Mouse (Mus musculus) adrenal gland, postnatal 36 days (tissue): ENCODE data around the gene Daxx. TPM values are rescaled to one million over a fixed set of nuclear protein-coding genes. Genes with fewer than 3 reads are reported as not detected.
"Not testable (repeated sequence)": the region's sequence is repeated elsewhere in the genome, so short reads cannot be mapped to it uniquely, and the experiment has no call there.

Experiments used
- DNase-seq, 2 experiments: peaks; one replicate each; pipeline ENCODE4 v3.0.0; 2021; ENCODE audit warnings: mixed read lengths in 1 of 2
- total RNA-seq, 2 experiments: library from RNA; stranded (reverse); gene quantifications; 2 replicates each; pipeline ENCODE4 v1.2.3; 2021

The Daxx gene
- total RNA-seq, 2 experiments from 2014 or later = 29.2 to 30.2 TPM

GRCm38 (mm10) chr17:33941381-33941780 is 32.2 kb downstream of the Daxx start:
- DNase-seq = no peak

- DNase-seq = no peak
Measured at GRCm38 (mm10) chr17:33943454-33943853, 34.2 kb downstream of the Daxx start.

GRCm38 (mm10) chr17:33947430-33948089 is 38.3 kb downstream of the Daxx start:
- DNase-seq = no peak

- DNase-seq = no peak
Measured at GRCm38 (mm10) chr17:33948090-33948904, 39.1 kb downstream of the Daxx start.

- DNase-seq = peak; percentile 57 to 65
Measured at GRCm38 (mm10) chr17:33948905-33949537, 39.8 kb downstream of the Daxx start.

- DNase-seq = no peak
Measured at GRCm38 (mm10) chr17:33950131-33950625, 41.0 kb downstream of the Daxx start.

- DNase-seq = peak; percentile 86 to 90
Measured at GRCm38 (mm10) chr17:33951021-33951946, 42.1 kb downstream of the Daxx start, which contains the start of gene B3galt4. B3galt4 (minus strand) TSS chr17:33951488.

GRCm38 (mm10) chr17:33952015-33952414 is 42.8 kb downstream of the Daxx start:
- DNase-seq = not testable (repeated sequence)

GRCm38 (mm10) chr17:33952879-33953278 is 43.7 kb downstream of the Daxx start:
- no peak for DNase-seq

GRCm38 (mm10) chr17:33953310-33953709 is 44.1 kb downstream of the Daxx start:
- no peak for DNase-seq

- DNase-seq = no peak
Measured at GRCm38 (mm10) chr17:33953961-33954565, 44.8 kb downstream of the Daxx start.

- peak in 1 of 2 experiments; percentile 46 for DNase-seq
Measured at GRCm38 (mm10) chr17:33954646-33955554, 45.7 kb downstream of the Daxx start.

- DNase-seq = peak; percentile 91 to 92
Measured at GRCm38 (mm10) chr17:33955555-33956214, 46.5 kb downstream of the Daxx start, which contains the start of the genes Vps52 and Rps18. Vps52 (plus strand) TSS chr17:33955812. Rps18 (minus strand) TSS chr17:33956001.

GRCm38 (mm10) chr17:33956336-33956735 is 47.1 kb downstream of the Daxx start:
- no peak for DNase-seq

- no peak for DNase-seq
Measured at GRCm38 (mm10) chr17:33957493-33957892, 48.3 kb downstream of the Daxx start.

- DNase-seq = no peak
Measured at GRCm38 (mm10) chr17:33958451-33958850, 49.2 kb downstream of the Daxx start.

- DNase-seq = no peak
Measured at GRCm38 (mm10) chr17:33959135-33959534, 49.9 kb downstream of the Daxx start.

GRCm38 (mm10) chr17:33959948-33960347 is 50.7 kb downstream of the Daxx start:
- no peak for DNase-seq

GRCm38 (mm10) chr17:33962876-33963275 is 53.7 kb downstream of the Daxx start:
- no peak for DNase-seq
